ENCODE assay signal across 26 mouse cellular contexts in genomic region chr1:133276983-133277382, GRCm38 (mm10). TPM values are rescaled to one million over a fixed set of nuclear protein-coding genes. Genes with fewer than 3 reads are reported as not detected.
DNase-seq lines count a peak whose midpoint lies in the region; ATAC-seq and TF ChIP-seq lines count a peak whose summit lies in the region.
"Had no signal": no experiment of that assay in that cellular context is flagged by ENCODE, and none has a peak within 500 bp of the region (broad histone marks: within the 10 kb centered on the region; RNA-seq: fewer than 3 reads in every experiment).

No protein-coding gene starts in this region.

- H3K9ac ChIP-seq in heart, embryonic 11.5 days (ENCODE audit: low read depth, low read length) = no peak overlapping the region
- H3K9ac ChIP-seq in lung, postnatal 0 days (replicated peaks; ENCODE audit: low read depth) = no peak overlapping the region
- no peak overlapping the region for H3K9ac ChIP-seq in MEL (ENCODE audit: control insufficient read depth, low read depth, low read length, poor library complexity, severe bottlenecking)
- H3K9ac ChIP-seq: heart, embryonic 15.5 days; liver, embryonic 14.5 days had no signal

- peaks cover 4% of the 10 kb centered on the region for H3K4me1 ChIP-seq in heart, embryonic 11.5 days (ENCODE audit: control insufficient read depth, insufficient read depth, low read length)
- no peaks in the 10 kb centered on the region for H3K4me1 ChIP-seq in lung, postnatal 0 days (ENCODE audit: insufficient read depth, low read depth, low read length)
- no peaks in the 10 kb centered on the region for H3K4me1 ChIP-seq in MEL (ENCODE audit: control insufficient read depth in 1 of 2, insufficient read depth in 2 of 2, low read length in 2 of 2)

- intact Hi-C loops in heart, postnatal 10 days (cut with DNase I) = no loop called here

- TF ChIP-seq RAD21 in MEL (IDR thresholded peaks at IDR 0.05; ENCODE audit: low read depth, low read length) = no peak

- no peak overlapping the region for H3K4me3 ChIP-seq in heart, embryonic 11.5 days (ENCODE audit: low read depth, low read length)
- H3K4me3 ChIP-seq in lung, postnatal 0 days (ENCODE audit: low read depth, low read length) = no peak overlapping the region
- H3K4me3 ChIP-seq in MEL (ENCODE audit: control insufficient read depth in 1 of 2, insufficient read depth in 1 of 2, low read depth in 2 of 2, low read length in 2 of 2) = no peak overlapping the region
- H3K4me3 ChIP-seq: heart, embryonic 15.5 days; megakaryocyte, embryonic 14.5 days had no signal

- H3K27ac ChIP-seq in heart, embryonic 11.5 days (ENCODE audit: low read depth, low read length) = no peak overlapping the region
- H3K27ac ChIP-seq in lung, postnatal 0 days (ENCODE audit: low read length) = no peak overlapping the region
- no peak overlapping the region for H3K27ac ChIP-seq in MEL (ENCODE audit: control insufficient read depth, low read depth, low read length)
- H3K27ac ChIP-seq: heart, embryonic 15.5 days; liver, embryonic 14.5 days had no signal

- H3K4me2 ChIP-seq in heart, embryonic 11.5 days = no peak overlapping the region
- H3K4me2 ChIP-seq in lung, postnatal 0 days (replicated peaks; ENCODE audit: low read depth, low read length) = no peak overlapping the region
- H3K4me2 ChIP-seq: heart, embryonic 15.5 days had no signal

- H3K27me3 ChIP-seq in heart, embryonic 11.5 days (ENCODE audit: control insufficient read depth, insufficient read depth, low read length) = no peaks in the 10 kb centered on the region
- H3K27me3 ChIP-seq in lung, postnatal 0 days (replicated peaks; ENCODE audit: insufficient read depth, low read length) = no peaks in the 10 kb centered on the region
- H3K27me3 ChIP-seq in MEL (ENCODE audit: control insufficient read depth in 1 of 2, insufficient read depth in 2 of 2, low read length in 2 of 2) = no peaks in the 10 kb centered on the region
- H3K27me3 ChIP-seq: heart, embryonic 15.5 days had no signal

- no peak for TF ChIP-seq CTCF in lung, postnatal 0 days (IDR thresholded peaks at IDR 0.05)
- no peak for TF ChIP-seq CTCF in MEL (IDR thresholded peaks at IDR 0.05 in 2 of 3, conservative IDR thresholded peaks at IDR 0.05 in 1 of 3; ENCODE audit: control insufficient read depth in 1 of 3, insufficient read depth in 1 of 3, low read depth in 2 of 3, low read length in 3 of 3, poor library complexity in 1 of 3, severe bottlenecking in 1 of 3)

- H3K36me3 ChIP-seq in heart, embryonic 11.5 days (ENCODE audit: control insufficient read depth, insufficient read depth, low read length) = 0 out of 2 replicates have a peak, but pooled peaks cover 5% of the 10 kb centered on the region
- H3K36me3 ChIP-seq in lung, postnatal 0 days (ENCODE audit: insufficient read depth, low read length) = no peaks in the 10 kb centered on the region
- H3K36me3 ChIP-seq in MEL (ENCODE audit: control insufficient read depth in 1 of 2, insufficient read depth in 2 of 2, low read length in 2 of 2) = no peaks in the 10 kb centered on the region; a peak in 1 of 4 replicates
- H3K36me3 ChIP-seq: G1E had no signal

- no peaks in the 10 kb centered on the region for H3K9me3 ChIP-seq in heart, embryonic 11.5 days (replicated peaks; ENCODE audit: control insufficient read depth, low read length)
- H3K9me3 ChIP-seq in lung, postnatal 0 days (ENCODE audit: low read length) = no peaks in the 10 kb centered on the region
- H3K9me3 ChIP-seq in MEL (replicated peaks; ENCODE audit: insufficient read depth, low read length) = no peaks in the 10 kb centered on the region
- H3K9me3 ChIP-seq: G1E; heart, embryonic 15.5 days; megakaryocyte, embryonic 14.5 days had no signal

- H3K79me2 ChIP-seq in MEL (ENCODE audit: control insufficient read depth, insufficient read depth, low read length, poor library complexity) = no peaks in the 10 kb centered on the region

- whole genome bisulfite sequencing in heart, embryonic 11.5 days (ENCODE audit: insufficient replicate concordance) = 75% methylated on average over 5 of the region's 5 CpGs
- 62% methylated on average over 5 of the region's 5 CpGs for WGBS in lung, postnatal 0 days

- no peak for TF ChIP-seq EP300 in lung, postnatal 0 days (IDR thresholded peaks at IDR 0.05)
- no peak for TF ChIP-seq EP300 in MEL (IDR thresholded peaks at IDR 0.05; ENCODE audit: low read depth in 1 of 2, low read length in 2 of 2)

- no peak for ATAC-seq in heart, embryonic 11.5 days (replicated peaks; ENCODE audit: insufficient number of reproducible peaks, low FRiP score, low TSS enrichment)
- ATAC-seq in lung, postnatal 0 days = peak; percentile 19; the same call in 1 of the 2 replicates
- ATAC-seq: CD4-positive, CD25-positive, alpha-beta regulatory T cell, adult 4 months; forebrain, embryonic 16.5 days had no signal

- DNase-seq in heart, postnatal 10 days = peak; percentile 29 to 42
- DNase-seq in lung, postnatal 0 days (ENCODE audit: low spot score) = peak; percentile 16
- no peak for DNase-seq in lung, postnatal 14 days
- DNase-seq in MEL (ENCODE audit: low read depth, low spot score) = no peak
- peak; percentile 9 for DNase-seq in c-Kit-positive CD71-negative TER-119-negative erythroid progenitor cells, embryonic 14.5 days (ENCODE audit: low read depth)
- DNase-seq in gastrocnemius, postnatal 4 days (ENCODE audit: low spot score in 2 of 2) = no peak
- no peak for DNase-seq in T-cell, adult 2 months (ENCODE audit: low spot score)
- DNase-seq: cerebellum, adult 11 months; cerebellum, postnatal 14 days; kidney, adult 9 months; lung, postnatal 10 days; right cerebral cortex, postnatal 4 days; thymus, postnatal 25 days had no signal

- no peak for TF ChIP-seq POLR2A in MEL (IDR thresholded peaks at IDR 0.05; ENCODE audit: control insufficient read depth in 1 of 2, insufficient read depth in 1 of 2, low read depth in 1 of 2, low read length in 2 of 2, poor library complexity in 1 of 2)

TF ChIP-seq in MEL, 35 proteins besides CTCF, POLR2A, EP300 and RAD21:
- TF ChIP-seq TBP (IDR thresholded peaks at IDR 0.05; ENCODE audit: low read depth, low read length) (no peak), MEF2A (IDR thresholded peaks at IDR 0.05; ENCODE audit: extremely low read depth, insufficient replicate concordance, low read depth, low read length, poor library complexity, severe bottlenecking) (no peak), ETS1 (IDR thresholded peaks at IDR 0.05; ENCODE audit: low read depth, low read length) (no peak), USF1 (IDR thresholded peaks at IDR 0.05; ENCODE audit: low read depth, low read length) (0 out of 2 replicates have a peak, but pooled peaks have one; percentile 28), MYB (IDR thresholded peaks at IDR 0.05; ENCODE audit: low read depth, low read length) (no peak)
TF ChIP-seq in MEL: peak in this region for 1.

RNA-seq across cellular contexts. Expression of gene Golt1a, which starts 32.6 kb away (rescaled TPM):
- total RNA-seq in heart, postnatal 10 days (2021) = not detected
- not detected in 2 replicates for polyA plus RNA-seq in heart, embryonic 11.5 days (2014; fragmentation: Nextera tagmentation; extraction: Ambion mirVana)
- polyA plus RNA-seq in lung, postnatal 0 days (2015; fragmentation: Nextera tagmentation; extraction: Ambion mirVana) = 0.26 and 1.2 TPM in 2 replicates
- total RNA-seq in MEL (2012; rRNA removed) = not detected in 2 replicates
- not detected for polyA plus RNA-seq in MEL (2012; ENCODE audit: insufficient read depth in 1 of 2, insufficient read length in 2 of 2, low read depth in 1 of 2, low replicate concordance in 2 of 2, missing spikeins in 1 of 2)
- total RNA-seq in gastrocnemius, postnatal 4 days (2021) = not detected
- total RNA-seq: G1E; gastrocnemius, adult 18-20 months; heart, adult 18-20 months; monocyte, adult 5-6 weeks had no signal
- polyA plus RNA-seq: CD4-positive, CD25-positive, alpha-beta regulatory T cell, adult 4 months; forebrain, embryonic 16.5 days; G1E; heart, embryonic 15.5 days; limb, embryonic 11.5 days; neural tube, embryonic 14.5 days had no signal

RNA-seq across cellular contexts. Expression of gene Kiss1, which starts 44.7 kb away (rescaled TPM):
- not detected for total RNA-seq in heart, postnatal 10 days (2021)
- polyA plus RNA-seq in heart, embryonic 11.5 days (2014; fragmentation: Nextera tagmentation; extraction: Ambion mirVana) = not detected in 2 replicates
- 15.2 and 19.2 TPM in 2 replicates for polyA plus RNA-seq in lung, postnatal 0 days (2015; fragmentation: Nextera tagmentation; extraction: Ambion mirVana)
- total RNA-seq in MEL (2012; rRNA removed) = not detected in 2 replicates
- not detected for polyA plus RNA-seq in MEL (2012; ENCODE audit: insufficient read depth in 1 of 2, insufficient read length in 2 of 2, low read depth in 1 of 2, low replicate concordance in 2 of 2, missing spikeins in 1 of 2)
- total RNA-seq in gastrocnemius, postnatal 4 days (2021) = not detected
- total RNA-seq: G1E; gastrocnemius, adult 18-20 months; heart, adult 18-20 months; left cerebral cortex, adult 8-10 months; monocyte, adult 5-6 weeks had no signal
- polyA plus RNA-seq: CD4-positive, CD25-positive, alpha-beta regulatory T cell, adult 4 months; G1E; heart, embryonic 15.5 days; limb, embryonic 11.5 days; liver, embryonic 14.5 days; neural tube, embryonic 14.5 days had no signal

Comparison
In these comparisons a context has a peak if more than half of its experiments do, and no peak if none do; other contexts are left out.
1. DNase-seq: peak in heart, postnatal 10 days (2 of 2), lung, postnatal 0 days (single experiment) and c-Kit-positive CD71-negative TER-119-negative erythroid progenitor cells, embryonic 14.5 days (single experiment); none in lung, postnatal 14 days (single experiment), MEL (single experiment), gastrocnemius, postnatal 4 days (0 of 2) and T-cell, adult 2 months (single experiment).